11 mouse cellular contexts compared by ENCODE assay signal in the genomic region with DNA sequence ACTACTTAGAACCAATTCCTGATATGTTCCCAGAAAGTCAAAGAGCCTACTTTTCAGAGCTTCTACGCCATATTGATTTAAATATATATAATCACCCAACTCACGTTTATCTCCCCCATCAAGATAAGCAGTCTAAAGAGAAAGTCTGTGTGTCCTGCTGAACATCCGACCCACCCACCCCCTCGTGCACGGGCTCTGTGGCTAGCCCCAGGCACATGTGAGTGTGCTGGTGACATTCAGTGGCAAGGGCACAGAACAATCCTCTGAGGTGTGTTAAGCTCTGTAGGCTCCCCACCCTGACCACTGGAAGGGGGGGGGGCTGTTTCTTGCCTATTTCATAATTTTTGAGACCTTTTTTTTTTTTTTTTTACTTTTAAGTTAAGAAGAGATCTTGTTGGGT. TPM values are rescaled to one million over a fixed set of nuclear protein-coding genes. Genes with fewer than 3 reads are reported as not detected.
DNase-seq lines count a peak whose midpoint lies in the region; ATAC-seq and TF ChIP-seq lines count a peak whose summit lies in the region.
"Had no signal": no experiment of that assay in that cellular context is flagged by ENCODE, and none has a peak within 500 bp of the region (broad histone marks: within the 10 kb centered on the region; RNA-seq: fewer than 3 reads in every experiment).

No protein-coding gene starts in this region.

- no peaks in the 10 kb centered on the region for H3K9me3 ChIP-seq in heart, embryonic 13.5 days
- H3K9me3 ChIP-seq in lung, postnatal 0 days (ENCODE audit: low read length), result no peaks in the 10 kb centered on the region
- H3K9me3 ChIP-seq in E14TG2a.4 (ENCODE audit: low read length), result no peaks in the 10 kb centered on the region
- H3K9me3 ChIP-seq in limb, embryonic 12.5 days, result no peaks in the 10 kb centered on the region
- H3K9me3 ChIP-seq: midbrain, embryonic 13.5 days; neural tube, embryonic 12.5 days; stomach, embryonic 15.5 days had no signal

- no peaks in the 10 kb centered on the region for H3K36me3 ChIP-seq in heart, embryonic 13.5 days
- H3K36me3 ChIP-seq in lung, postnatal 0 days (ENCODE audit: insufficient read depth, low read length), result no peaks in the 10 kb centered on the region
- H3K36me3 ChIP-seq in E14TG2a.4 (ENCODE audit: insufficient read depth, low read length), result no peaks in the 10 kb centered on the region
- H3K36me3 ChIP-seq in limb, embryonic 12.5 days, result no peaks in the 10 kb centered on the region
- H3K36me3 ChIP-seq: midbrain, embryonic 13.5 days; neural tube, embryonic 12.5 days; stomach, embryonic 15.5 days had no signal

- DNase-seq in heart, adult 8-10 months (ENCODE audit: low spot score), result no peak
- no peak for DNase-seq in lung, postnatal 0 days (ENCODE audit: low spot score)
- no peak for DNase-seq in lung, postnatal 25 days (ENCODE audit: low spot score)
- no peak for DNase-seq in cerebellum, postnatal 25 days
- DNase-seq in cerebellum, adult 9-11 months, result no peak

- peak overlapping the region; percentile 61 for H3K27ac ChIP-seq in heart, embryonic 13.5 days (replicated peaks)
- peak overlapping the region; percentile 83 for H3K27ac ChIP-seq in lung, postnatal 0 days (ENCODE audit: low read length)
- H3K27ac ChIP-seq in limb, embryonic 12.5 days, result 0 out of 2 replicates have a peak overlapping the region, but pooled peaks have one; percentile 42
- H3K27ac ChIP-seq: midbrain, embryonic 13.5 days; neural tube, embryonic 12.5 days had no signal

- ATAC-seq in heart, embryonic 13.5 days (ENCODE audit: extremely low read depth, insufficient number of reproducible peaks, low FRiP score, low TSS enrichment), result no peak
- no peak for ATAC-seq in lung, postnatal 0 days
- ATAC-seq in limb, embryonic 12.5 days (ENCODE audit: insufficient number of reproducible peaks, insufficient read depth, low FRiP score, low TSS enrichment, low read depth), result no peak

- no peak for TF ChIP-seq EP300 in lung, postnatal 0 days (IDR thresholded peaks at IDR 0.05)

- H3K9ac ChIP-seq in heart, embryonic 13.5 days, result no peak overlapping the region
- H3K9ac ChIP-seq in lung, postnatal 0 days (replicated peaks; ENCODE audit: low read depth), result no peak overlapping the region
- no peak overlapping the region for H3K9ac ChIP-seq in limb, embryonic 12.5 days (replicated peaks)
- H3K9ac ChIP-seq: midbrain, embryonic 13.5 days; stomach, embryonic 15.5 days had no signal

- H3K4me2 ChIP-seq in heart, embryonic 13.5 days, result no peak overlapping the region
- no peak overlapping the region for H3K4me2 ChIP-seq in lung, postnatal 0 days (replicated peaks; ENCODE audit: low read depth, low read length)
- no peak overlapping the region for H3K4me2 ChIP-seq in limb, embryonic 12.5 days

- no peak for TF ChIP-seq CTCF in lung, postnatal 0 days (IDR thresholded peaks at IDR 0.05)
- no peak for TF ChIP-seq CTCF in E14TG2a.4 (conservative IDR thresholded peaks at IDR 0.05; ENCODE audit: low read length)

- peaks cover 19% of the 10 kb centered on the region for H3K4me1 ChIP-seq in heart, embryonic 13.5 days
- H3K4me1 ChIP-seq in lung, postnatal 0 days (ENCODE audit: insufficient read depth, low read depth, low read length), result no peaks in the 10 kb centered on the region
- H3K4me1 ChIP-seq in E14TG2a.4 (replicated peaks; ENCODE audit: low read depth, low read length), result peaks cover 62% of the 10 kb centered on the region
- peaks cover 28% of the 10 kb centered on the region for H3K4me1 ChIP-seq in limb, embryonic 12.5 days (replicated peaks)

- 38% methylated on average over 5 of the region's 5 CpGs for WGBS in heart, embryonic 13.5 days
- WGBS in lung, postnatal 0 days, result 40% methylated on average over 5 of the region's 5 CpGs
- 48% methylated on average over 5 of the region's 5 CpGs for WGBS in limb, embryonic 12.5 days

- H3K4me3 ChIP-seq in heart, embryonic 13.5 days, result no peak overlapping the region
- no peak overlapping the region for H3K4me3 ChIP-seq in lung, postnatal 0 days (ENCODE audit: low read depth, low read length)
- H3K4me3 ChIP-seq in E14TG2a.4 (replicated peaks; ENCODE audit: low read length), result peak overlapping the region; percentile 76
- no peak overlapping the region for H3K4me3 ChIP-seq in limb, embryonic 12.5 days (replicated peaks)
- H3K4me3 ChIP-seq: neural tube, embryonic 12.5 days had no signal

- peaks cover 48% of the 10 kb centered on the region for H3K27me3 ChIP-seq in heart, embryonic 13.5 days (replicated peaks)
- no peaks in the 10 kb centered on the region for H3K27me3 ChIP-seq in lung, postnatal 0 days (replicated peaks; ENCODE audit: insufficient read depth, low read length)
- no peaks in the 10 kb centered on the region for H3K27me3 ChIP-seq in E14TG2a.4 (ENCODE audit: insufficient read depth, low read length)
- no peaks in the 10 kb centered on the region for H3K27me3 ChIP-seq in limb, embryonic 12.5 days
- H3K27me3 ChIP-seq: midbrain, embryonic 13.5 days; neural tube, embryonic 12.5 days; stomach, embryonic 15.5 days had no signal

RNA-seq across cellular contexts. Expression of a gene that starts 17.9 kb away (rescaled TPM):
- 4.0 and 4.6 TPM in 2 replicates for polyA plus RNA-seq in heart, embryonic 13.5 days (2015; fragmentation: Nextera tagmentation; extraction: Ambion mirVana)
- under 1 TPM in 3 of 4 experiments, not detected in 1; 0.16 to 0.56 (median 0.43) TPM for total RNA-seq in heart, adult 8-10 months (2022)
- polyA plus RNA-seq in lung, postnatal 0 days (2015; fragmentation: Nextera tagmentation; extraction: Ambion mirVana), result 0.70 and 1.2 TPM in 2 replicates
- 15.5 and 18.9 TPM in 2 replicates for polyA plus RNA-seq in limb, embryonic 12.5 days (2016; fragmentation: Nextera tagmentation; extraction: Ambion mirVana)
